Mouse (Mus musculus): ENCODE results near the gene Zg16. TPM values are rescaled to one million over a fixed set of nuclear protein-coding genes. Genes with fewer than 3 reads are reported as not detected.
A peak's percentile ranks its signal among the peaks of the same experiment; 100 is the strongest.

Zg16 gene
- polyA plus RNA-seq, 1 experiment from 2014 or later: not detected

DNA sequence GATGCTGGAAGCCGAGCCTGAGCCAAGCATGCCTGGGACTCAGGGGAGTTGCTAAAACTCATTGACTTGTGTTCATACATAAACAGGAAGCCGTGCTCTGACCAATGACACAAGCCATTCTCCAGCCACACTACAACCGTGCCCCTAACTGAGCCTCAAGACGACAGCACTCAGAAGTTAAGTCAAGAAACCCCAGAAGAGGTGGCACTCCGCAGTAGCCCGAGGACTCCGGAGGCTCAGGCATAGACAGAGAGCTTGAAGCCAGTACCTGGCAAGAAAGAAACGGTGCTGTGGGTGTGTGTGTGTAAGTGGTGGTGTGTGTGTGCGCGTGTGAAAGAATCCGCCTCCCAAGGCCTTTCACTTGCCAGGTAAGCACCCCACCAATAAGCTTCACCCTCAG is 27.8 kb upstream of the Zg16 start:
- Histone ChIP-seq H3K9me3 (replicated peaks) (no peaks in the 10 kb centered on the region), H3K4me2 (no peak overlapping the region), H3K36me3 (no peaks in the 10 kb centered on the region), H3K27me3 (replicated peaks) (no peaks in the 10 kb centered on the region), H3K4me1 (peaks cover 75% of the 10 kb centered on the region), H3K9ac (no peak overlapping the region), H3K27ac (no peak overlapping the region), H3K4me3 (no peak overlapping the region)
- 66% methylated on average over 11 of the region's 11 CpGs for WGBS (ENCODE audit: insufficient replicate concordance)
- ATAC-seq: no peak

DNA sequence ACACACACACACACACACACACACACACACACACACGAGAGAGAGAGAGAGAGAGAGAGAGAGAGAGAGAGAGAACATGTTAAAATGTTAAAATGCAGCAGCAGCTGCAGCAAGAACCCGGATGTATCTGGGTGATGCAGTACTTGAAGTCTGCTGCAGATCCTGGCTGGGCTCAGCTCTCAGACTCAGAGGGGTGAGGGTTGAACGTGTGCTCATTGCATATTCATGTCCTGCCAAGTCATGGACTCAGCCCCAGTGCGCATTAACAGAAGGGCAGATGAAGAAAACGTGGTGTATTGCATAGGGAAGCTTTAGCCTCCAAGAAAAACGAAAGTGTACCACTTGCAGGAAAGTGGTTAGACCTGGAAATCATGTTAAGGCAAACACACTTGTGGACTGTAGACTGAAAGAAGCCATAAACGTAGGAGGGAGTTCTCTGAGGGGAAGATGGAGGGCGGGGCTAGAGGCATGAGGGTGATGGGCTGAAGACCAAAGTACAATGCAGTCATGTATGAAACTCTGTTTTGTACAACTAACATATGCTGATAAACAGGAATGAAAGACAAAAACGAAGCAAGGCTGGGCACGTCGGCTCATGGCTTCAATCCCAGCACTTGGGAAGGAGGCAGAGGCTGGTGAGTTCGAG is 26.6 kb upstream of the Zg16 start:
- Histone ChIP-seq H3K27ac (no peak overlapping the region), H3K9me3 (replicated peaks) (no peaks in the 10 kb centered on the region), H3K36me3 (no peaks in the 10 kb centered on the region), H3K27me3 (replicated peaks) (no peaks in the 10 kb centered on the region; the same call in 1 of the 2 replicates), H3K4me3 (no peak overlapping the region), H3K4me1 (peaks cover 67% of the 10 kb centered on the region), H3K9ac (no peak overlapping the region), H3K4me2 (no peak overlapping the region)
- ATAC-seq: no peak
- 52% methylated on average over 11 of the region's 12 CpGs for WGBS (ENCODE audit: insufficient replicate concordance)

DNA sequence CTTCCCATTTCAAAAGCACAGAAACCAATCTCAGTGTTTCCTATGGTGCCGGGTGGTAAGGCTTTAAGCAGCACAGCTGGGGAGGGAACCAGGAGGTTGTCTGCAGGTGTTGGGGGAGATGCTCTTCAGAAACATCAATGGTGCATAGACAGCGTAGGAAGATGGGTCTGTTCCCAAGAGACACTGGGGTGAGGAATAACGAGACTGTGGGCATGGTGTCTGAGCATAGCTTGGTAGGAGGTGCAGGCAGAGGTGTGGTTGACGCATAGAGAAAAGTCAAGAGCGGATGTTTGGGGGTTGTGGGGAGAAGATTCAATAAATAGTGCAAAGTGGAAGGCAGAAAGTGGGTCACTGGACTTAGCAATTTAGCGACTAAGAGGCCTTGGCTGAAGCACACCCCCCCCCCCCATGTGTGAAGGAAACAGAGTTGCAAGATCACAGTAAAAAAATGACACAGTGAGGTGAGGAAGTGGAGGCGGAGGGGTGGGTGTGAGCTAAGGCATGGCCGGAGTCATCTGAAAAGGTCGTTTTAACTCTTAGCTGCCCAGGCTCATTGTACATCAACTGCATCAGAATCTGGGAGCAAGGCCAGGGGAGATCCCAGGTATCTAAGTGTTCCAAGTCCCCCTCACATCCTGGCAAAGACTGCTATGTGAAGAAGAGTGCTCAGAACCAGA is 25.9 kb upstream of the Zg16 start:
- Histone ChIP-seq H3K27me3 (replicated peaks) (no peaks in the 10 kb centered on the region; the same call in 1 of the 2 replicates), H3K27ac (no peak overlapping the region), H3K9ac (no peak overlapping the region), H3K4me3 (no peak overlapping the region), H3K4me1 (peaks cover 60% of the 10 kb centered on the region), H3K9me3 (replicated peaks) (no peaks in the 10 kb centered on the region), H3K36me3 (no peaks in the 10 kb centered on the region; the same call in 1 of the 2 replicates), H3K4me2 (no peak overlapping the region)
- no peak for ATAC-seq
- 34% methylated on average over 9 of the region's 9 CpGs for WGBS (ENCODE audit: insufficient replicate concordance)

DNA sequence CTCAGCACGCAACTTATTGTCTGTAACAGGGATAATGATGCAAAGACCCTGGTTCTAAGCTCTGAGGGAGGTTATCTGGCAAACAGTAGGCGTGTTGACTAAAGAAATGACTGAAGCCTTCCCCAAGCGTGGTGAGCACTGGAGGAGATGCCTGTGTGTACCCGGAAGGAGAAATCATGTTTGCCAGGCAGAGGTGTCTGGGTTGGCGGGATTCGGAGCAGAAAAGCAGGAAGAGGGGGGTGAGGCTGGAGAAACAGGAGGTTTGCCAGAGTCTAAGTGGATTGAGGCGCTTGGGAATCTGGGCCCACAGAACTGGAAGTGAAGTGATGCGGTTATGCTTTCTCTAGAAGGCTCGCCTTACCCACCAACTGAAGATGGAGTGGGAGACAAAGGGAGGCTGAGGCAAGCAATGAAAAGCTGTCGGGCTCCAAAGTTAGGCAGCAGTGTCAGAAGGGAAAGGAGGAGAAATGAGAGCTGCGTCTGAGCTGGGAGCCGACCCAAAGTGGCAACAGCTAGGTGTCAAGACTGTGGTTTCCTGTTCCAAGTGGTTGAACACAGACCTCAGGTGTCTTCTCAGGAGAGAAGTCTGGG is 25.2 kb upstream of the Zg16 start:
- Histone ChIP-seq H3K36me3 (no peaks in the 10 kb centered on the region; the same call in 1 of the 2 replicates), H3K9me3 (replicated peaks) (no peaks in the 10 kb centered on the region), H3K4me1 (peaks cover 53% of the 10 kb centered on the region), H3K27me3 (replicated peaks) (no peaks in the 10 kb centered on the region; the same call in 1 of the 2 replicates), H3K4me2 (no peak overlapping the region), H3K9ac (no peak overlapping the region), H3K27ac (no peak overlapping the region), H3K4me3 (no peak overlapping the region)
- no peak for ATAC-seq
- 69% methylated on average over 12 of the region's 12 CpGs for WGBS (ENCODE audit: insufficient replicate concordance)

DNA sequence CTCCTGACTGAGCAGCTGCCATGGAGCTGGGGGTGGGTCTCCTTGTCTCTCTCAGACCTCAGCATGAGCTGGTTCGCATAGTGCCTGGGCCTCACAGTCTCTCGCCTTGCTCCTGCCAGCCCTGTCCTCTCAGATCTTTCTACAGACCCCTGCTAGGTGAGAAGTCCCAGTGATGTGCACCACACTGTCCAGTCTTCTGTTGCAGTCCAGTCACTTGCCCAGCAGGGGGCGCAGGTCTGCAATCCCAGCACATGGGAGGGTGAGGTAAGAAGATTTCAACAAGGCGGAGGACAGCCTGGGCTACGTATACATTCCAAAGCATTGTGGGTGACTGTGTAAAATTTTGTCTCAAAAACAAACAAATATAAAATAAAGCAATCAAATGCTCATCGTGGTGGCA is 24.3 kb upstream of the Zg16 start:
- Histone ChIP-seq H3K4me2 (no peak overlapping the region), H3K27ac (no peak overlapping the region), H3K36me3 (no peaks in the 10 kb centered on the region; the same call in 1 of the 2 replicates), H3K9me3 (replicated peaks) (no peaks in the 10 kb centered on the region), H3K27me3 (replicated peaks) (peaks cover 3% of the 10 kb centered on the region; the same call in 1 of the 2 replicates), H3K4me3 (no peak overlapping the region), H3K4me1 (peaks cover 45% of the 10 kb centered on the region), H3K9ac (no peak overlapping the region)
- ATAC-seq: peak; percentile 56
- 27% methylated on average over 6 of the region's 6 CpGs for WGBS (ENCODE audit: insufficient replicate concordance)

DNA sequence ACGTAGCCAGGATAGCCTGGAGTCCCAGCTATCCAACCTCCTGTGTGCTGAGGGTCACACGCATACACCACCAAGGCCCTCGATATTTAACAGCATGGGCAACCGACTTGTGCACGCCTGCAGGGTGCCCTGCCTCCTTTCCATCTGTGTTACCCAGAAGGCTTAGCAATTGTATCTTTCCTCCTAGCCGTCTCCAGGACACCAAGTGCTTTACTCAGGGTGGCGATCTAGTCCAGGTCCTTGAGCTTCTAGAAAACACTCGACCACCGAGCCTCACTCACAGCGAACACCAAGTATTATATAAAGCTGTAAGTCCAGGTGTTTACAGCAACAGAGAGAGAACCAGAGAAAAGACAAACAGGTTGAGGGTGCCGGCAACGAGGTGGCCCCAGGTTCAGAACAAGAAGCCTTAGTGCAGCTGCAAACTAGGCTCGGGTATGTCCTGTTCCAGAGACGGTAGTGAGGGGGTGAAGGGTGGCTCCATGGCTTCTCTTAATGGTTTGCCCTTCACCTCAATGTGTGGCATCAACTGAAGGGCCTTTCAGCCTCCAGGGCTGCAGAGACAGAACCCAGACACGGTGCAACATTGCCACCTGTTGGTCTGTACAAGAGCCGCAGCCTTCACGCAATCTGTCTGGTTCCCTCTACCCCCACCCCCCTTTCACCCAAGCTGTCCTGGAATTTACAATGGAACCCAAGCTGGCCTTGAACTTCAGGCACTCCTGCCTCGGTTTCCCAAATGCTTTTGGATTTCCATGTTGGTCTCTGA is 23.3 kb upstream of the Zg16 start:
- 0 out of 2 replicates have a peak, but pooled peaks have one; percentile 41 for ATAC-seq
- 39% methylated on average over 18 of the region's 18 CpGs for WGBS (ENCODE audit: insufficient replicate concordance)
- Histone ChIP-seq H3K36me3 (no peaks in the 10 kb centered on the region; the same call in 1 of the 2 replicates), H3K4me3 (no peak overlapping the region), H3K27me3 (replicated peaks) (peaks cover 3% of the 10 kb centered on the region; the same call in 1 of the 2 replicates), H3K4me1 (peaks cover 38% of the 10 kb centered on the region), H3K4me2 (no peak overlapping the region), H3K9ac (no peak overlapping the region), H3K9me3 (replicated peaks) (no peaks in the 10 kb centered on the region), H3K27ac (no peak overlapping the region)

DNA sequence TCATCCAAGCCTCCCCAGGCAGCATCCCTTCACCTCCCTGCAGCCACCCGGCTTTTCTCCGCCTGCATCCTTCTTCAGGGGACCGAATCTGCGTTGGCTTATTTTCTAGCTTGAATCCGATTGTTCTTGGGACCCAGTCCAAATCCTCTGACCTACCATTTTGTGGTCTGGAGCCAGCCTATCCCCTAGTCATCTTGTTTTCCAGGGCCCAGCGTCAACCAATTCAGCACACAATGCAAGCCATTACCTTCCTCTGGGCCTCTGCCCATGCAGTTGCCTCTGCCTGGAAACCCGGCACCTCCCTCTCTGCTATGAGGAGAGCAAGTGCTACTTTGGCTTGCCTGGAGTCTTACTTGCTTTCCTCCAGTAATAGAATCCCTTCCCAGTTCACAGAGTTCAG is 18.4 kb upstream of the Zg16 start:
- Histone ChIP-seq H3K9ac (no peak overlapping the region), H3K4me3 (no peak overlapping the region), H3K27me3 (replicated peaks) (peaks cover 3% of the 10 kb centered on the region; the same call in 1 of the 2 replicates), H3K4me1 (peaks cover 27% of the 10 kb centered on the region), H3K27ac (no peak overlapping the region), H3K36me3 (no peaks in the 10 kb centered on the region; the same call in 1 of the 2 replicates), H3K9me3 (replicated peaks) (no peaks in the 10 kb centered on the region), H3K4me2 (no peak overlapping the region)
- ATAC-seq: no peak
- 70% methylated on average over 7 of the region's 7 CpGs for WGBS (ENCODE audit: insufficient replicate concordance)

DNA sequence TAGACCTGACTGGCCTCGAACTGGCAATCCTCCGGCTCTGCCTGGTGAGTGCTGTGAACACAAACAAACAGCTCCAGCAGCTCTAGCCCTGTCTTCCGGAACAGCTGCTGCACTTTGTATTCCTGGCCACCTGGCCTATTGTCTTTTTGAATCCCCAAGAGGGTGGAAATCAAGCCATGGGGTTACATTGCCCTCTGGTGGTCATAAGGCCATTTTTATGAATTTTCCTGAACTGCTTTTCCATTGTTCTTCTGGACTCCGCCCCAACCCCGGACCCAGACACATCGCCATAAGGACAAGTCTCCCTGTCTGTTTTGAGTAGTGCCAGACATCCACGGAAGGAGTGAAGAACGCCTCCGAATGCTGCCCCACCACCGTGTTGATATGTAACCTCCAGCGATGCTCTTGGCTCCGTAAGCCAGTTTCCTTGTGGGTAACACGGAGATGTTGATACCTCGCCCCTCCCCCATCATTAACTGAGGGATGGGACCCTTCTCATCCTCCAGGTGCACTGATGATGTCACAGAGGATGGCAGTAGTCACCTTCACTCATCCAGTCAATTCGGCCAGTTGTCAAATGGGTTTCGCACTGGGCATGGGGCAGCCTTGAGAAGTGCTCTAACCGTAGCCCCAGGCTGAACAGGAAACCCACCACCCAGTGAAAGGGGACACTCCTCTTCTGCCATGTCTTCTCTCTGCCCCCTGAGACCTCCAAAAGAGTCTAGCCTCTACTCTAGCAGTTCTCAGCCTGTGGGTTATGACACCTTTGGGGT is 17.6 kb upstream of the Zg16 start:
- 14% methylated on average over 17 of the region's 17 CpGs for WGBS (ENCODE audit: insufficient replicate concordance)
- Histone ChIP-seq H3K9ac (peak overlapping the region; percentile 38; the same call in 1 of the 2 replicates), H3K4me1 (peaks cover 27% of the 10 kb centered on the region), H3K9me3 (replicated peaks) (no peaks in the 10 kb centered on the region), H3K4me3 (peak overlapping the region; percentile 25), H3K27ac (no peak overlapping the region), H3K27me3 (replicated peaks) (peaks cover 3% of the 10 kb centered on the region; the same call in 1 of the 2 replicates), H3K36me3 (no peaks in the 10 kb centered on the region; the same call in 1 of the 2 replicates), H3K4me2 (peak overlapping the region; percentile 54)
- peak; percentile 40 for ATAC-seq

DNA sequence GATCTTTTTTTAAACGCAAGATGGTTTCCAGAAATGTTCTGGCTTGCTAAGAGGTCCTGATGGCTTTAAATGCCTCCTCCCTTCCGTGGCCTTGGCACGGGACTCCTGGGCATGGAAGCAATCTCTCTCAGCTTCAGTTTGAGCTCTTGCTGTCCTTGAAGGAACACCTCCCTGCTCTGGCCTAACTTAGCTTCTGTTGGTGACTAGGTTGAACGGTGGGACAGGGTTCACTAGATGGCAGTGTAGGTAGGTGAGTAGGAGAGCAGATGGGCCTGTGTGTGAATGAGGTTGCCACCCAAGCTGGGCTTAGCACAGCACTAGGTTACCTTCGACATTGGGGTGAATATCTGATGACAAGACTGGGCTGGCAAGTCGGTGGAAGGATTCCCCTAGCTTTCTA is 16.8 kb upstream of the Zg16 start:
- no peak overlapping the region for H3K27ac ChIP-seq
- H3K27me3 ChIP-seq (replicated peaks): peaks cover 3% of the 10 kb centered on the region; the same call in 1 of the 2 replicates
- WGBS (ENCODE audit: insufficient replicate concordance): 52% methylated on average over 6 of the region's 6 CpGs
- no peak overlapping the region for H3K4me3 ChIP-seq
- no peaks in the 10 kb centered on the region for H3K9me3 ChIP-seq (replicated peaks)
- H3K9ac ChIP-seq: no peak overlapping the region; the same call in 1 of the 2 replicates
- no peaks in the 10 kb centered on the region; the same call in 1 of the 2 replicates for H3K36me3 ChIP-seq
- H3K4me1 ChIP-seq: peaks cover 27% of the 10 kb centered on the region
- H3K4me2 ChIP-seq: no peak overlapping the region
- ATAC-seq: 0 out of 2 replicates have a peak, but pooled peaks have one; percentile 40

DNA sequence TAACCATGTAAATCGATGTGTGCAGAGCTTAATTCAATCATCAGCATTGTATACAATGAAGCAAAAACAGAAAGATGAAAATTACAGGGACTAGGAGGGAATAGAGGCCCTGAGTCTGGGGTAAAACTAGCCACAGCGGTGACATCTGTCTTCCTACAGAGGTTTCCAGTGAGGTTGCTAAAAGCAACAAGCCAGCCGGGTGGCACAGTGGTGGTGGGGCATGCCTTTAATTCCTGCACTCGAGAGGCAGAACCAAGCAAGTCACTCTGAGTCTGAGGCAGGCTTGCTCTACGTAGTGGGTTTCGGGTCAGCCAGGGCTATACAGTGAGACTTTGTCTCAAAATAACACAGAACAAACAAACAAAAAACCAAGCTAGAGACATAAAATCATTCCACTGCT is 15.0 kb upstream of the Zg16 start:
- H3K4me1 ChIP-seq: peaks cover 37% of the 10 kb centered on the region
- no peak overlapping the region for H3K4me3 ChIP-seq
- no peak overlapping the region for H3K9ac ChIP-seq
- H3K36me3 ChIP-seq: no peaks in the 10 kb centered on the region
- no peak overlapping the region for H3K27ac ChIP-seq
- no peak for ATAC-seq
- WGBS (ENCODE audit: insufficient replicate concordance): 72% methylated on average over 6 of the region's 6 CpGs
- no peaks in the 10 kb centered on the region; the same call in 1 of the 2 replicates for H3K9me3 ChIP-seq (replicated peaks)
- 0 out of 2 replicates have a peak, but pooled peaks cover 3% of the 10 kb centered on the region for H3K27me3 ChIP-seq (replicated peaks)
- H3K4me2 ChIP-seq: no peak overlapping the region

DNA sequence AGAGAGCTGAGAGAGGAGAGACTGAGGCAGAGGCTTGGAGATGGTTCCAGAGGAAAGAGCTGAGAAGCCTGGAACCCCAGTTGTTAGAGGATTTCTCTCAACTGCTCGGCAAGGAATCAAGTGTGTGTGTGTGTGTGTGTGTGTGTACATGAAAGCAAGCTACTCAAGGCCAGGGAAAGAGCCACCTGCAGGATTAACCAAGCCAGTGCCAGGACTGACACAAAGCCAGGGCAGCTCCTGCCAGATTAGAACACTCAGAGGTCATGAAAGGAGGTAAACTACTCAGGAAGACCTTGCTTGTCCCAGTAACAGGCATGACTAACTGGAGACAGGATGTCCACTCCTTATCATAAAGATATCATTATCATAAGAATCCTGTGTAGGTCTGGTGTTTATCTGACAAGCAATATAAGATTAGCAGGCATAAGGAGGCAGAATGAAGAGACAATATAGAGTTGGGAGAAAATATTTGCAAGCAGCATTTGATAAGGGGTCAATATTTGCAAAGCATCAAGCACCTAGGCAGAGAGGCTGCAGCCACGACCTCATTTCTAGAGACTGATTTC is 14.4 kb upstream of the Zg16 start:
- H3K36me3 ChIP-seq: no peaks in the 10 kb centered on the region
- 17% methylated on average over 2 of the region's 2 CpGs for WGBS (ENCODE audit: insufficient replicate concordance)

More for the DNA sequence above, 14.4 kb upstream of the Zg16 start:
- Histone ChIP-seq H3K27me3 (replicated peaks) (no peaks in the 10 kb centered on the region), H3K4me3 (no peak overlapping the region), H3K4me1 (peaks cover 37% of the 10 kb centered on the region), H3K9ac (no peak overlapping the region), H3K9me3 (replicated peaks) (no peaks in the 10 kb centered on the region; the same call in 1 of the 2 replicates), H3K27ac (no peak overlapping the region), H3K4me2 (no peak overlapping the region)
- no peak for ATAC-seq

Data from liver, embryonic 12.5 days (tissue).